Mouse (Mus musculus) hindbrain, embryonic 10.5 days (tissue): ENCODE measurements around the gene Psen2. TPM values are rescaled to one million over a fixed set of nuclear protein-coding genes. Genes with fewer than 3 reads are reported as not detected.

Experiments used
- DNase-seq: peaks from one replicate; pipeline ENCODE4 v3.0.0-alpha.2; 2017; ENCODE audit warnings: low spot score
- H3K27ac ChIP-seq: fragments of 300-500 bp; sonication (generic); 2 replicates; pipeline ENCODE4 v1.5.1; 2016; ENCODE audit warnings: mild to moderate bottlenecking, moderate library complexity
- H3K27me3 ChIP-seq: fragments of 300-500 bp; sonication (generic); 2 replicates; pipeline ENCODE4 v1.6.1; 2016; ENCODE audit warnings: mild to moderate bottlenecking; ENCODE audit not compliant: poor library complexity, insufficient read depth, severe bottlenecking
- H3K36me3 ChIP-seq: fragments of 300-500 bp; sonication (generic); 2 replicates; pipeline ENCODE4 v1.6.1; 2016; ENCODE audit warnings: mild to moderate bottlenecking, moderate library complexity
- H3K4me1 ChIP-seq: fragments of 300-500 bp; sonication (generic); replicated peaks from 2 replicates; pipeline ENCODE4 v1.6.1; 2016; ENCODE audit warnings: mild to moderate bottlenecking
- H3K4me3 ChIP-seq: fragments of 300-500 bp; sonication (generic); 2 replicates; pipeline ENCODE4 v1.5.1; 2016; ENCODE audit warnings: mild to moderate bottlenecking, moderate library complexity
- H3K9me3 ChIP-seq: fragments of 300-500 bp; sonication (generic); 2 replicates; pipeline ENCODE4 v1.6.1; 2016; ENCODE audit warnings: mild to moderate bottlenecking, moderate library complexity
- WGBS: fragments of 180-500 bp; shearing (Covaris S2); methylation state at CpG from one replicate; pipeline ENCODE4 v1.1.7; 2016; 5-methylcytosine and 5-hydroxymethylcytosine counted together
- polyA plus RNA-seq: library from polyadenylated mRNA; unstranded; fragments of >200 nt; fragmentation: Nextera tagmentation; extraction: Ambion mirVana; gene quantifications from 2 replicates; pipeline ENCODE4 v1.2.1, GENCODE M21; 2016

Gene Psen2
- polyA plus RNA-seq, 1 experiment from 2014 or later, result 8.3 TPM

DNA sequence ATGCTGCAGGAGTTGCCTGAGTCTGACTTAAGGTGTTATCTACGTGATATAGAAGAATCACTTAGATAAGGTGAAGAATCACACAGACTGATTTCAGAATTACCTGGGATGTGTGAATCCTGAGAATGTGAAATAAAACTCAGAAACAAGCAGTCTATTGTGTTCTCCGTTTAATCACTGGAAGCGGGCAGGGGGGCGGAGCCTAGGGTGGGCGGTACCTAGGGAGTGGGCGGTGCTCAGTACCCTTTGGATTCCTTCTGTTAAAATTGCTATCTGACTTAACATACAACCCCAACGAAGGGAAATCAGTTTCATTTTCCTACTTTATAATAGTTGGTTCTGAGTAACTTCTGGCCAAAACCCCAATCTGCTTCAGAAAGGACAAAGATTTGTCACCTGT is 2.2 kb upstream of the Psen2 start:
- Histone ChIP-seq H3K9me3 (no peaks in the 10 kb centered on the region), H3K27ac (no peak overlapping the region), H3K36me3 (no peaks in the 10 kb centered on the region), H3K27me3 (peaks cover 22% of the 10 kb centered on the region), H3K4me3 (peak overlapping the region; percentile 22; the same call in 1 of the 2 replicates), H3K4me1 (peaks cover 14% of the 10 kb centered on the region)
- no peak for DNase-seq
- 12% methylated on average over 7 of the region's 7 CpGs for WGBS

DNA sequence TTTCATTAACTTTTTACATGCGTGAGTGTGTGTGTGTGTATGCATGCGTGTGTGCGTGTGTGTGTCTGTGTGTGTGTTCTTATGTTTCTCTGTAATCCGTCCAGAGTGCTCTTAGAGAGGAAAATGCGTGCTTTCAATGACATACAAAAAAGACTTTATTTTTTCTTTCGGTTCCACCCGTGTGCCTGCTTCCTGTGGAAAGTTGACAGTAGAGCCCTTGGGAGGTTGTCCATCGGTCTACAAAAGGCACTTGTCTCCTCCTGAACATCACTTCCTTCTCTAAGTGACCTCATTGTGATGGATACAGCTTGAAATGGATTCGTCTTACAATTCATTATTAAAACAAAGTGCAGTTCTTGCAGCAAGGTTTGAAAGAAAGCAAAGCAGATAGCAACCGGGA is 1.6 kb upstream of the Psen2 start:
- DNase-seq, result no peak
- Histone ChIP-seq H3K9me3 (no peaks in the 10 kb centered on the region), H3K36me3 (no peaks in the 10 kb centered on the region), H3K4me1 (peaks cover 14% of the 10 kb centered on the region), H3K27ac (no peak overlapping the region), H3K4me3 (no peak overlapping the region), H3K27me3 (peaks cover 22% of the 10 kb centered on the region)
- 74% methylated on average over 10 of the region's 10 CpGs for WGBS

DNA sequence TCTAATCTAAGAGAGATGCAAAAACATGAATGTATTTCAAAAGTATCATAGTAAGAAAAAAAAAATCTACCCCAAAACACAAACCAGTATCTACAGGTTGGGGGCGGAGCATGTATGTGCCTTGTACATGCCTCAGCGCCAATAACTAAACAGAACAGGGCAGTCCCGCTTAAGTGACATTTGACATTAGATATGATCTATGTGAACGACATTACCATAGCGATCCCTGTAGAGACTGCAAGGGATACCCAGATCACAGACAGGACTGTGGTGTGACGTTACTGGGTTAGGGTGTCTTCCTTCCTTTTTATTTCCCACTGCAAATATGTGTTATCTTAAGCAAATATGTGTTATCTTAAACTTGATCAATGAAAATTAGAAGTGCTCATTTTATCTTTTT is 1.2 kb upstream of the Psen2 start:
- H3K27ac ChIP-seq, result no peak overlapping the region
- H3K4me1 ChIP-seq, result peaks cover 14% of the 10 kb centered on the region
- DNase-seq, result no peak
- H3K36me3 ChIP-seq, result no peaks in the 10 kb centered on the region
- WGBS, result 85% methylated on average over 6 of the region's 6 CpGs
- H3K27me3 ChIP-seq, result peaks cover 22% of the 10 kb centered on the region
- no peaks in the 10 kb centered on the region for H3K9me3 ChIP-seq
- no peak overlapping the region for H3K4me3 ChIP-seq

DNA sequence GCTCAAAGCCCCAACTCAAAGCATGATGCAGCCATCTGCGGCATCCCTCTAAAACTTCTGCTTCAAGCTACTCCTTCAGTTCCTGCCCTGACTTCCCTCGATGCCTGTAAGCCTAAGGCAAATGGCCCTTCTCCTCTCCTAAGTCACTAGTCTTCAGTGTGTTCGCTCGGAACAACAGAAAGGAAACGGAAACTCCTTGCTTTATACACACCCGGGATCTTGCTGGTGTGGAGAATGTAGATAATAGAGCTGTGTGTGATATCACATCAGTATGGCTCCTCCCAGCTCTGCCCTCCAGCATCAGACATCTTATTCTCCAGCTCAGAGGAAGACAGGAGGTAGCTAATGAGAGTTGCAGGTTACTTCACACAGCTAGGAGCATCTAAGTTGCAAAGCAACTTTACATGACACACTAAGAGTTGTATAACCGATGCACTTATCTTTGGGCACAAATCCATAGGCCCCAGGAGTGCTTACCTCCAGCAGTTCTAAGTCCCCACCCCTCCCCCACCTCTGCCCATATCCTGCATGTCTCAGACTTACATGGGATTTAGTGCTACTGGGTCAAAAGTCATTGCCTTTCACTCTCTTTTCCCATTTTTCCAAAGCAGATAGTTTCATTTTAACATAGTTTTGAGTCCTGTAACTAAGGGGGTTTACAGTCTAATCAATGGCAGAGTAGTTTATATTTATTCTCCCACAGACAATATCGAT is 1.2 kb downstream of the Psen2 start:
- 84% methylated on average over 8 of the region's 8 CpGs for WGBS
- H3K4me1 ChIP-seq, result peaks cover 9% of the 10 kb centered on the region
- no peak for DNase-seq

DNA sequence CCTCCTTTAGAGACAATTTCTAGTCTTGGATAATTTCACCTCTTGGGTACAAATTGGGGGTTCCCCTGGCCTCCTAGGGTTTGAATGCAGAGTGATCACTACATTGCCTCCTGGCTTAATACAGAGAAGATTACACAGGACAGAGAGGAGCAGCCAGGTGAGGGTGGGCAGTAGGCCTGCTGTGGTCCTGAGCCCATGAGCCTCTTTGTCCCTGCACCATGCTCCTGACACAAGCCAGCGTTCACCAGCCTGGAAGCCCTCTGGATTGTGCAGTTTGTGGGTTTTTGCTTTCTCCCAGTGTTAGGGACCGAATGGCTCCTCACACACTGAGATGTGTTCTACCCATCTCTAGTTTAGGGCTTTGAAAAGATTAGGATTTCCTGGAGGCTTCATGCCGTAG is 1.8 kb downstream of the Psen2 start:
- no peak overlapping the region for H3K4me3 ChIP-seq
- WGBS, result 90% methylated on average over 3 of the region's 3 CpGs

More for the DNA sequence above, 1.2 kb downstream of the Psen2 start:
- H3K9me3 ChIP-seq, result no peaks in the 10 kb centered on the region
- H3K27me3 ChIP-seq, result peaks cover 17% of the 10 kb centered on the region
- H3K27ac ChIP-seq, result no peak overlapping the region
- no peak overlapping the region for H3K4me3 ChIP-seq
- no peaks in the 10 kb centered on the region for H3K36me3 ChIP-seq

DNA sequence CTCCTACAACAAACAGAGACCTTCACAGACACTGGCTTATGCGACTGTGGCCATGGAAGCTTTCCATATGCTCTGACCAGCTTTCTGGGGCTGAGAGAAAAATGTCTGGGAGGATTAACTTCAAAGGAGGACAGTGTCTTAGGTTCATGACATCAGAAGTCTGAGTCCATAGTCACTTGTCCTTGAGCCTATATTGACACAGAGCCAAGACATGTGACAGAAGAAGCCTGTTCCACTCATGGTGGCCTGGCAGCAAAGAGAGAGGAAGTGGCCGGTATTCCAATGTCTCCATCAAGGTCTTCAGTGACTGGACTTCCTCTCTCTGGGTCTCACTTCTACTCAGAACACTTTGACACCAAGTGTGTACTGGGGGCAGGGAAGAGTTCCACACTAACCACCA is 2.4 kb downstream of the Psen2 start:
- Histone ChIP-seq H3K36me3 (no peaks in the 10 kb centered on the region), H3K4me3 (no peak overlapping the region), H3K27ac (no peak overlapping the region), H3K4me1 (peaks cover 9% of the 10 kb centered on the region), H3K9me3 (no peaks in the 10 kb centered on the region), H3K27me3 (peaks cover 13% of the 10 kb centered on the region; the same call in 1 of the 2 replicates)
- DNase-seq, result no peak
- 86% methylated on average over 2 of the region's 2 CpGs for WGBS

More for the DNA sequence above, 1.8 kb downstream of the Psen2 start:
- peaks cover 9% of the 10 kb centered on the region for H3K4me1 ChIP-seq
- no peak for DNase-seq
- no peaks in the 10 kb centered on the region for H3K36me3 ChIP-seq
- no peaks in the 10 kb centered on the region for H3K9me3 ChIP-seq
- peaks cover 13% of the 10 kb centered on the region; the same call in 1 of the 2 replicates for H3K27me3 ChIP-seq
- H3K27ac ChIP-seq, result no peak overlapping the region

DNA sequence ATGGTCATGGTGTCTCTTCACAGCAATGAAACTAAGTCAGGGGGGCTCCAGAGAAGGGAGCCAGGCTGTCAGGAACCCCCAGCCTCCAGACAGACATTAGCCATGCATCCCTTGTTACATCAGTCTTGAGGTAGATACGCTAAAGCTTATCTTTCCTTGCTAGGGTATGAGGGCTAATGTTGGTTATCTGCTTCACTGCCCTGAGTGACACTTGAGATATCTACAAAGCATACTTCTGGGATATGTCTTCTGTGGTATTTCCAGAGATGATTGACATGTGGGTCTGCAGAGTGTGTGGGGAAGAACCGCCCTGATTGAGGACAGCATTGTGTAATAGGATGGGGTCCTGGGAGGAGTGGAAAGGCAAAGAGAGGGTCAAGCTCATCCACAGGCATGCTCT is 3.5 kb downstream of the Psen2 start:
- H3K4me1 ChIP-seq, result peaks cover 9% of the 10 kb centered on the region
- H3K27me3 ChIP-seq, result peaks cover 16% of the 10 kb centered on the region
- no peak overlapping the region for H3K4me3 ChIP-seq
- 84% methylated on average over 2 of the region's 2 CpGs for WGBS
- DNase-seq, result no peak
- no peak overlapping the region for H3K27ac ChIP-seq
- no peaks in the 10 kb centered on the region for H3K9me3 ChIP-seq
- H3K36me3 ChIP-seq, result no peaks in the 10 kb centered on the region

DNA sequence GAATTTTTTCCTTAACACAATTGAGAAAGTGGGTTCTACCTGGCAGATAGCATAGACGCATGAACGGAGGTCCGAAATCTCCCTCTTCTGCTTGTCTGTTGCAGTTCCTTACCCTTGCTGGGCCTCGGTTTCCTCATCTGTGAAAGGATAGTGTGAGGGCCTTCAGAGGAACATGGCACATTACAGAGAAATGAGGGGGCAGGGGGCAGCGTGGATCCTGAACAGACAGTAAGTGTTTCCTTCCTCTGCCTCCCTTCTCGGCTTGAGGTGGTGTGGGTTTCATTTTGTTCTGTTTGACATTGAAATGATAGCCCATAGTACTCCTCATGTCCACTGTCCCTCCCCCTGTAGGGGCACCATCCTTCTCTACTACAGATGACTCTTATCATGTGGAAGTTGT is 5.8 kb downstream of the Psen2 start:
- Histone ChIP-seq H3K27me3 (peaks cover 27% of the 10 kb centered on the region), H3K27ac (no peak overlapping the region), H3K9me3 (no peaks in the 10 kb centered on the region), H3K36me3 (no peaks in the 10 kb centered on the region), H3K4me1 (peaks cover 8% of the 10 kb centered on the region), H3K4me3 (no peak overlapping the region)
- DNase-seq, result no peak
- 91% methylated on average over 6 of the region's 6 CpGs for WGBS

DNA sequence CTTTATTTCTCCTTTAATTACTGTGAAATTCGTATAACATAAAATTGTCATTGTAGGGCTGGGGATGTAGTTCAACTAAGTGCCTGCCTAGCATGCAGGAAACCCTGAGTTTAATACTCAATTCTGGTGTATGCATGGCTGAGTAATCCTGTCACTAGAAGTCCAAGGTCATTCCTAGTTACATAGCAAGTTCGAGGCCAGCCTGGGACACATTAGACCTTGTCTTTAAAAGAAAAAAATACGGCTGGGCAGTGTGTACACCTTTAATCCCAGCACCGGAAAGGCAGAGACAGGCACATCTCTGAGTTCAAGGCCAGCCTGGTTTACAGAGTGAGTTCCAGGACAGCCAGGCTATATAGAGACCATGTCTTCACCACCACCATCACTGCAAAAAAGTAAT is 6.4 kb downstream of the Psen2 start:
- Histone ChIP-seq H3K36me3 (no peaks in the 10 kb centered on the region), H3K4me1 (peaks cover 8% of the 10 kb centered on the region), H3K4me3 (peak overlapping the region; percentile 83), H3K27ac (no peak overlapping the region), H3K27me3 (peaks cover 27% of the 10 kb centered on the region), H3K9me3 (no peaks in the 10 kb centered on the region)
- 63% methylated on average over 4 of the region's 4 CpGs for whole genome bisulfite sequencing
- DNase-seq, result no peak

DNA sequence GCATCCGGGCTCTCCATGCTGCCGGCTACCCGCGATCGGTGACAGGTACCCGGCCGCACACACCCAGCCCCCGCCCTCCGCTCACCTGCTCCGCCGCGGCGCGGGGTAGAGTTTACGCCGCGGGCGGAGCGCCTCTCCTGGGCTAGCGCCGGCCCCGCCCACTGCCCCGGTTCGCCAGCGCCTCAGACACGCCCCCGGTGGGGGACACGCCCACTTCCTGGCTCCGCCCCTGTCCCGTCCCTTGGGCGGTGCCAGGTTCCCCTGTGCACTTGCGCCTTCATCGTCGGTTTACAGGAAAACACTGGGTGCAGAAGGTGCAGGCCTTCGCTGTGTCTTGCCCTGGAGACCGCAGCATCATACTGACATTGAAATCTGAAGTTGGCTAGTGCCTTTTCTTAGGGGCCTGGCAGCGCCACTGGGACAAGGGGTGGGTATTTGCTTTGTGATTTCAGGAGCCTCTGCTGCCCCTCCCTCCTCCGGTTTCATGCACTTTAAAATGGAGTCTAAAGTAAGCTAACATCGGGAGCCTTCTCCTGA is 7.0 kb downstream of the Psen2 start:
- peaks cover 14% of the 10 kb centered on the region for H3K4me1 ChIP-seq
- peaks cover 27% of the 10 kb centered on the region for H3K27me3 ChIP-seq
- WGBS, result under 1% methylated on average over 39 of the region's 39 CpGs
- peak overlapping the region; percentile 83 for H3K4me3 ChIP-seq
- peak; percentile 92 for DNase-seq
- peak overlapping the region; percentile 84 for H3K27ac ChIP-seq
- no peaks in the 10 kb centered on the region for H3K36me3 ChIP-seq
- H3K9me3 ChIP-seq, result no peaks in the 10 kb centered on the region

DNA sequence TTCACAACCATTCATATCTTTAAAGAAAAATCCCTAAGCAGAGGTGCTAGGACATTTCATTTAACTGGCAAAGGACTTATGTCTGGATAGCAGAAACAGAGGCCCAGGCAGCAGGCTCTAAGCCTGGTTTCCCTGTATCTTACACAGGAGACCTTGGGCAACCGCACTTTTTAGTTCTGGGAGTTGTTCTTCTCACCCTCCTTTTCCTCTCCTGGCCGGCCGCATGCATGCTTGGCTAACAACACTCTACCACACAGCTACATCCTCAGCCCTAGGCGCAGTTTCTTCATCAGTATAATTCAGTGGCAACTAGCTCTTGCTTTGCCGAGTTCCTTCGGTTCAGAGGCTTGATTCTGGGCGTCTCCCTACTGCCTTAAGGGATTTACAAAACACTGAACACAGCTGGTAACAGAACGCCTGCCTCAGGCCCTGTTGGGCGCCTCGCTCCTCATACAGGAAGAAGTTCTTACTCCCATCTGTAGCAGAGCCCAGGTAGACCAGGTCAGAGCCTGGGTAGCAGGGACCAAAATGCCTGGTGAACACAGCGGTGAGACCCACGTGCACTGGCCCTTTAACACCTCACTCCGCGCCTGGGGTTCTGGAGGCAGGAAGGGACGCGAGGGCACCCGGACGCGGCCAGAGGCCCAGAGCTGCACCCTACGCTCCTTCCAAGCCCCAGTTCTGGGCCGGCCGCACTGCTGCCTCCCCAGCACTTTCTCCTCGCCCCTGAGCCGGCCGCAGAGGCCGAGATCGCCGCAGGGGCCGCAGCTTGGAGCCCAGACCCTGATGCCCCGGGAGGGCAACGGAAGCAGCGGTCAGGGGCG is 7.7 kb downstream of the Psen2 start:
- Histone ChIP-seq H3K27ac (peak overlapping the region; percentile 84), H3K27me3 (peaks cover 27% of the 10 kb centered on the region), H3K9me3 (no peaks in the 10 kb centered on the region), H3K4me3 (peak overlapping the region; percentile 83), H3K36me3 (no peaks in the 10 kb centered on the region), H3K4me1 (peaks cover 17% of the 10 kb centered on the region)
- 4% methylated on average over 33 of the region's 33 CpGs for WGBS
- DNase-seq, result no peak

DNA sequence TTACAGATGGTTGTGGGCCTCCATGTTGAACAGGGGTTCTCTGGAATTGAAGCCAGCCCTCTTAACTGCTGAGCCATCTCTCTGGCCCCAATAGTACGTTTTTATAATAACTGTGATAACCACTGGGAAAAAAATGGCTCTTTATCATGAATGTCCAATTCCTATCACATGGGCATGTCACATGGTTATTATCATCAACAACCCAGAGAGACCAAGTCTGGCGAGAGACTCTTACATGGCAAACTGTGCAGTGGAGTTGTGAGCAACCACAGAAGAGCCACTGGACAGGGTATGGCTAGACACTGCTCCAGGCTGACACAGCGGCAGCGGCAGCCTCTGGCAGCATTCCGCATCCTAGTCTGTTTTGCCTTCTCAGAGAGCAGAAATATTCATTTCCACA is 8.9 kb downstream of the Psen2 start:
- H3K4me3 ChIP-seq, result no peak overlapping the region
- H3K4me1 ChIP-seq, result peaks cover 28% of the 10 kb centered on the region
- DNase-seq, result no peak
- 92% methylated on average over 5 of the region's 5 CpGs for WGBS
- peaks cover 27% of the 10 kb centered on the region for H3K27me3 ChIP-seq
- H3K36me3 ChIP-seq, result no peaks in the 10 kb centered on the region
- no peak overlapping the region for H3K27ac ChIP-seq
- no peaks in the 10 kb centered on the region for H3K9me3 ChIP-seq

DNA sequence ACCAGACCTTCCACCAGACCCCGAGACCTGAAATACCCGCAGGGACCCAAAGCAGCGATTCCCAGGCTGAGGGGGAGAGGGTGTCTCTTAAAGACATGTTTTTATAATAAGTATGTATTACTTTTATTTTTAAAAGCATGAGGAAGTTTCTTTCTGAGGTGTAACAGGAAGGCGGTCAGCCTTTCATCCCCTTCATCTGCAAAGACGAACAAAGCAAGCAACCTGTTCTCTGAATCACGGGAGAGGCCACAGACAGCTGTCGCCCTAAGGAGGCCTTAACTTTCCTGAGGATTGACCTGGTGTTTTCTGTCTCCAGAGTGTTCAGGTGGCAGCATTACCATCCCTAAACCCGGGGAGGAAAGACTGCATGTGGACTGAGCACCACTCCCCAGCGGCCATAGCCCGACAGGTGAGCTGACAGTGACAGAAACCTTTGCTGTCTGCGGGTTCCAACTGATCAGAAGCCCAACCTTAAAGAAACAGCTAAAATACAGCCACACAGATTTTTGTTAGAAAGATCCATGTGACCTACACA is 10.5 kb downstream of the Psen2 start:
- WGBS, result 84% methylated on average over 11 of the region's 11 CpGs
- Histone ChIP-seq H3K36me3 (no peaks in the 10 kb centered on the region), H3K27ac (no peak overlapping the region), H3K9me3 (no peaks in the 10 kb centered on the region), H3K4me1 (peaks cover 28% of the 10 kb centered on the region), H3K27me3 (peaks cover 27% of the 10 kb centered on the region), H3K4me3 (no peak overlapping the region)
- DNase-seq, result no peak
